Mouse (Mus musculus) hindbrain, embryonic 12.5 days (tissue): ENCODE measurements around the gene Nisch. TPM values are rescaled to one million over a fixed set of nuclear protein-coding genes. Genes with fewer than 3 reads are reported as not detected.

ENCODE experiments used
- ATAC-seq: fragments of 200-750 bp; cut with Nextera tagmentation; 2 replicates; pipeline ENCODE4 v1.8.0; 2017; ENCODE audit warnings: moderate TSS enrichment; ENCODE audit not compliant: low FRiP score
- H3K27ac ChIP-seq: fragments of 300-500 bp; sonication (generic); 2 replicates; pipeline ENCODE4 v1.5.1; 2016; ENCODE audit warnings: mild to moderate bottlenecking
- H3K27me3 ChIP-seq: fragments of 300-500 bp; sonication (generic); 2 replicates; pipeline ENCODE4 v1.6.1; 2016; ENCODE audit warnings: mild to moderate bottlenecking
- H3K36me3 ChIP-seq: fragments of 300-500 bp; sonication (generic); 2 replicates; pipeline ENCODE4 v1.6.1; 2016; ENCODE audit warnings: mild to moderate bottlenecking
- H3K4me1 ChIP-seq: fragments of 300-500 bp; sonication (generic); 2 replicates; pipeline ENCODE4 v1.6.1; 2016
- H3K4me2 ChIP-seq: fragments of 300-500 bp; sonication (generic); replicated peaks from 2 replicates; pipeline ENCODE4 v1.6.1; 2016; ENCODE audit warnings: mild to moderate bottlenecking
- H3K4me3 ChIP-seq: fragments of 300-500 bp; sonication (generic); 2 replicates; pipeline ENCODE4 v1.5.1; 2016; ENCODE audit warnings: mild to moderate bottlenecking
- H3K9ac ChIP-seq: fragments of 300-500 bp; sonication (generic); 2 replicates; pipeline ENCODE4 v1.6.1; 2016; ENCODE audit warnings: mild to moderate bottlenecking, moderate library complexity
- H3K9me3 ChIP-seq: fragments of 300-500 bp; sonication (generic); replicated peaks from 2 replicates; pipeline ENCODE4 v1.6.1; 2016; ENCODE audit warnings: mild to moderate bottlenecking
- WGBS: fragments of 180-500 bp; shearing (Covaris S2); methylation state at CpG from one replicate; pipeline ENCODE4 v1.1.7; 2016; 5-methylcytosine and 5-hydroxymethylcytosine counted together
- polyA plus RNA-seq: library from polyadenylated mRNA; unstranded; fragments of >200 nt; fragmentation: Nextera tagmentation; extraction: Ambion mirVana; gene quantifications from 2 replicates; pipeline ENCODE4 v1.2.1, GENCODE M21; 2016

Nisch gene
- 464 and 474 TPM in 2 replicates for polyA plus RNA-seq

- 58% methylated on average over 2 of the region's 2 CpGs for WGBS
- peak within 1 kb of the TSS; percentile 43; the same call in 1 of the 2 replicates for H3K9ac ChIP-seq
- no peaks in the 10 kb centered on the region for H3K9me3 ChIP-seq
- H3K36me3 ChIP-seq, result no peaks in the 10 kb centered on the region
- no peak within 1 kb of the TSS for H3K4me3 ChIP-seq
- H3K4me1 ChIP-seq, result peaks cover 21% of the 10 kb centered on the region
- peaks cover 7% of the 10 kb centered on the region for H3K27me3 ChIP-seq
- 0 out of 2 replicates have a peak within 1 kb of the TSS, but pooled peaks have one; percentile 17 for H3K4me2 ChIP-seq
- H3K27ac ChIP-seq, result 0 out of 2 replicates have a peak within 1 kb of the TSS, but pooled peaks have one; percentile 35
- no peak for ATAC-seq
These were observed at the start of gene Nisch for GRCm38 (mm10) chr14:31216846-31217245. Nisch (minus strand) TSS chr14:31216946.

- no peak overlapping the region for H3K4me3 ChIP-seq
- H3K27me3 ChIP-seq, result no peaks in the 10 kb centered on the region
- H3K36me3 ChIP-seq, result peaks cover 72% of the 10 kb centered on the region
- H3K4me1 ChIP-seq, result no peaks in the 10 kb centered on the region
- no peak overlapping the region for H3K4me2 ChIP-seq
- H3K9me3 ChIP-seq, result no peaks in the 10 kb centered on the region
- no peak for ATAC-seq
- no peak overlapping the region for H3K27ac ChIP-seq
- WGBS, result 95% methylated on average over 9 of the region's 9 CpGs
- H3K9ac ChIP-seq, result no peak overlapping the region
These were observed 44.2 kb upstream of the Nisch start for GRCm38 (mm10) chr14:31260932-31261331.

- no peaks in the 10 kb centered on the region for H3K4me1 ChIP-seq
- no peak overlapping the region for H3K4me3 ChIP-seq
- H3K4me2 ChIP-seq, result no peak overlapping the region
- no peaks in the 10 kb centered on the region for H3K27me3 ChIP-seq
- no peaks in the 10 kb centered on the region for H3K9me3 ChIP-seq
- 95% methylated on average over 4 of the region's 4 CpGs for WGBS
- H3K36me3 ChIP-seq, result peaks cover 78% of the 10 kb centered on the region
- no peak for ATAC-seq
- H3K9ac ChIP-seq, result no peak overlapping the region
- no peak overlapping the region for H3K27ac ChIP-seq
These were observed 43.6 kb upstream of the Nisch start for GRCm38 (mm10) chr14:31260374-31260773.

- Histone ChIP-seq H3K4me1 (no peaks in the 10 kb centered on the region), H3K27me3 (no peaks in the 10 kb centered on the region), H3K9me3 (no peaks in the 10 kb centered on the region), H3K9ac (no peak overlapping the region), H3K36me3 (peaks cover 92% of the 10 kb centered on the region), H3K27ac (no peak overlapping the region), H3K4me3 (no peak overlapping the region), H3K4me2 (no peak overlapping the region)
- ATAC-seq, result no peak
- 95% methylated on average over 14 of the region's 14 CpGs for WGBS
These were observed 41.8 kb upstream of the Nisch start for GRCm38 (mm10) chr14:31258476-31259050.

- H3K27ac ChIP-seq, result no peak overlapping the region
- ATAC-seq, result no peak
- WGBS, result 80% methylated on average over 5 of the region's 5 CpGs
These were observed 35.3 kb upstream of the Nisch start for GRCm38 (mm10) chr14:31252091-31252490.

GRCm38 (mm10) chr14:31251626-31252025 lies 34.9 kb upstream of the Nisch start:
- Histone ChIP-seq H3K4me2 (peak overlapping the region; percentile 61), H3K27me3 (no peaks in the 10 kb centered on the region), H3K27ac (peak overlapping the region; percentile 91), H3K4me3 (peak overlapping the region; percentile 90), H3K9ac (peak overlapping the region; percentile 96), H3K9me3 (no peaks in the 10 kb centered on the region), H3K4me1 (peaks cover 15% of the 10 kb centered on the region), H3K36me3 (peaks cover 35% of the 10 kb centered on the region)
- no peak for ATAC-seq
- WGBS, result 2% methylated on average over 18 of the region's 18 CpGs

More at GRCm38 (mm10) chr14:31252091-31252490, 35.3 kb upstream of the Nisch start:
- Histone ChIP-seq H3K4me3 (peak overlapping the region; percentile 90), H3K36me3 (peaks cover 39% of the 10 kb centered on the region), H3K27me3 (no peaks in the 10 kb centered on the region), H3K4me1 (peaks cover 15% of the 10 kb centered on the region), H3K9me3 (no peaks in the 10 kb centered on the region), H3K4me2 (peak overlapping the region; percentile 61), H3K9ac (peak overlapping the region; percentile 96)

- peaks cover 30% of the 10 kb centered on the region for H3K36me3 ChIP-seq
- no peaks in the 10 kb centered on the region for H3K27me3 ChIP-seq
- H3K4me3 ChIP-seq, result peak within 1 kb of the TSS; percentile 90
- no peaks in the 10 kb centered on the region for H3K9me3 ChIP-seq
- WGBS, result under 1% methylated on average over 66 of the region's 75 CpGs
- peak within 1 kb of the TSS; percentile 61 for H3K4me2 ChIP-seq
- peaks cover 15% of the 10 kb centered on the region for H3K4me1 ChIP-seq
- H3K27ac ChIP-seq, result peak within 1 kb of the TSS; percentile 91
- peak; percentile 92 for ATAC-seq
- H3K9ac ChIP-seq, result peak within 1 kb of the TSS; percentile 96
These were observed 34.4 kb upstream of the Nisch start, which contains the start of the genes Phf7 and Bap1 for GRCm38 (mm10) chr14:31251084-31251604. Phf7 (minus strand) TSS chr14:31251317. Bap1 (plus strand) TSS chr14:31251450.

- 22% methylated on average over 38 of the region's 38 CpGs for WGBS
- peaks cover 23% of the 10 kb centered on the region for H3K36me3 ChIP-seq
- peak; percentile 5; the same call in 1 of the 2 replicates for ATAC-seq
- H3K27me3 ChIP-seq, result no peaks in the 10 kb centered on the region
- no peaks in the 10 kb centered on the region for H3K9me3 ChIP-seq
- peak overlapping the region; percentile 91 for H3K27ac ChIP-seq
- peak overlapping the region; percentile 90 for H3K4me3 ChIP-seq
- peak overlapping the region; percentile 96 for H3K9ac ChIP-seq
- peaks cover 15% of the 10 kb centered on the region for H3K4me1 ChIP-seq
- peak overlapping the region; percentile 61 for H3K4me2 ChIP-seq
These were observed 33.7 kb upstream of the Nisch start for GRCm38 (mm10) chr14:31250222-31251083.

GRCm38 (mm10) chr14:31248396-31248795 lies 31.6 kb upstream of the Nisch start:
- 92% methylated on average over 6 of the region's 6 CpGs for WGBS
- H3K9ac ChIP-seq, result no peak overlapping the region
- no peak for ATAC-seq
- H3K4me3 ChIP-seq, result no peak overlapping the region
- no peaks in the 10 kb centered on the region for H3K27me3 ChIP-seq
- no peaks in the 10 kb centered on the region for H3K9me3 ChIP-seq
- H3K4me2 ChIP-seq, result no peak overlapping the region
- peaks cover 15% of the 10 kb centered on the region for H3K4me1 ChIP-seq
- H3K36me3 ChIP-seq, result peaks cover 2% of the 10 kb centered on the region; the same call in 1 of the 2 replicates
- no peak overlapping the region for H3K27ac ChIP-seq

- no peak overlapping the region for H3K9ac ChIP-seq
- WGBS, result 83% methylated on average over 1 of the region's 1 CpGs
These were observed 29.2 kb upstream of the Nisch start for GRCm38 (mm10) chr14:31245946-31246345.

GRCm38 (mm10) chr14:31244777-31245176 lies 28.0 kb upstream of the Nisch start:
- H3K4me3 ChIP-seq, result no peak overlapping the region
- no peak for ATAC-seq
- no peak overlapping the region for H3K27ac ChIP-seq
- no peak overlapping the region for H3K9ac ChIP-seq
- H3K9me3 ChIP-seq, result no peaks in the 10 kb centered on the region
- 84% methylated on average over 1 of the region's 1 CpGs for WGBS
- H3K4me2 ChIP-seq, result no peak overlapping the region
- no peaks in the 10 kb centered on the region for H3K27me3 ChIP-seq
- H3K36me3 ChIP-seq, result no peaks in the 10 kb centered on the region
- H3K4me1 ChIP-seq, result no peaks in the 10 kb centered on the region

More at GRCm38 (mm10) chr14:31245946-31246345, 29.2 kb upstream of the Nisch start:
- Histone ChIP-seq H3K4me3 (no peak overlapping the region), H3K36me3 (no peaks in the 10 kb centered on the region), H3K27ac (no peak overlapping the region), H3K27me3 (no peaks in the 10 kb centered on the region), H3K4me2 (no peak overlapping the region), H3K9me3 (no peaks in the 10 kb centered on the region), H3K4me1 (peaks cover 4% of the 10 kb centered on the region; the same call in 1 of the 2 replicates)
- no peak for ATAC-seq

GRCm38 (mm10) chr14:31240528-31240927 lies 23.8 kb upstream of the Nisch start:
- H3K9ac ChIP-seq, result no peak overlapping the region
- H3K27me3 ChIP-seq, result no peaks in the 10 kb centered on the region
- peaks cover 5% of the 10 kb centered on the region for H3K36me3 ChIP-seq
- no peak overlapping the region for H3K4me2 ChIP-seq
- WGBS, result 74% methylated on average over 3 of the region's 3 CpGs
- no peaks in the 10 kb centered on the region for H3K9me3 ChIP-seq
- H3K27ac ChIP-seq, result no peak overlapping the region
- no peak for ATAC-seq
- no peaks in the 10 kb centered on the region for H3K4me1 ChIP-seq
- H3K4me3 ChIP-seq, result no peak overlapping the region
